Mouse (Mus musculus): Measurements from ENCODE around the gene Gm21738. TPM values are rescaled to one million over a fixed set of nuclear protein-coding genes. Genes with fewer than 3 reads are reported as not detected.
"Not testable (repeated sequence)": the region's sequence is repeated elsewhere in the genome, so short reads cannot be mapped to it uniquely, and the experiment has no call there.

Gm21738 gene
- 0.37 and 0.70 TPM in 2 replicates for polyA plus RNA-seq (2015; fragmentation: Nextera tagmentation; extraction: Ambion mirVana)

- WGBS = 78% methylated on average over 7 of the region's 7 CpGs
- H3K4me2 ChIP-seq; H3K9ac ChIP-seq (replicated peaks); H3K4me1 ChIP-seq; H3K27me3 ChIP-seq (replicated peaks); H3K4me3 ChIP-seq (replicated peaks); H3K27ac ChIP-seq (replicated peaks); H3K9me3 ChIP-seq (replicated peaks); H3K36me3 ChIP-seq; ATAC-seq (ENCODE audit: low FRiP score): not testable (repeated sequence)
These were observed at the start of gene Gm21738 for GRCm38 (mm10) chr14:19418830-19419229. Gm21738 (minus strand) TSS chr14:19418930.

GRCm38 (mm10) chr14:19383741-19384140, 35.0 kb downstream of the Gm21738 start:
- not testable (repeated sequence) for H3K27me3 ChIP-seq (replicated peaks); H3K36me3 ChIP-seq; H3K27ac ChIP-seq (replicated peaks); H3K4me2 ChIP-seq; H3K9ac ChIP-seq (replicated peaks); H3K4me3 ChIP-seq (replicated peaks); H3K4me1 ChIP-seq; ATAC-seq (ENCODE audit: low FRiP score)
- H3K9me3 ChIP-seq (replicated peaks) = peaks cover 19% of the 10 kb centered on the region
- 86% methylated on average over 7 of the region's 7 CpGs for WGBS

Other genes with a start within 250 kb of the Gm21738 start
- 0.17 and 0.46 TPM in 2 replicates for gene Gm2244, start 131.0 kb upstream of the Gm21738 start, polyA plus RNA-seq (2015; fragmentation: Nextera tagmentation; extraction: Ambion mirVana)
- gene Gm2237, start 166.2 kb upstream of the Gm21738 start, polyA plus RNA-seq (2015; fragmentation: Nextera tagmentation; extraction: Ambion mirVana) = 4.3 and 6.1 TPM in 2 replicates
- gene Gm5458, start 183.7 kb upstream of the Gm21738 start, polyA plus RNA-seq (2015; fragmentation: Nextera tagmentation; extraction: Ambion mirVana) = not detected in 2 replicates